Mouse (Mus musculus) embryonic facial prominence, embryonic 13.5 days (tissue): Measurements from ENCODE around the gene Mctp1. TPM values are rescaled to one million over a fixed set of nuclear protein-coding genes. Genes with fewer than 3 reads are reported as not detected.
"Not testable (repeated sequence)": the region's sequence is repeated elsewhere in the genome, so short reads cannot be mapped to it uniquely, and the experiment has no call there.

Experiments
- ATAC-seq: fragments of 200-750 bp; cut with Nextera tagmentation; 2 replicates; pipeline ENCODE4 v1.8.0; 2017; ENCODE audit warnings: low read depth; ENCODE audit not compliant: insufficient number of reproducible peaks, insufficient read depth, low FRiP score, low TSS enrichment
- H3K27ac ChIP-seq: fragments of 300-500 bp; sonication (generic); 2 replicates; pipeline ENCODE4 v1.5.1; 2015; ENCODE audit warnings: moderate library complexity, mild to moderate bottlenecking, inconsistent platforms
- H3K27me3 ChIP-seq: fragments of 300-500 bp; sonication (generic); 2 replicates; pipeline ENCODE4 v1.6.1; 2015; ENCODE audit warnings: mild to moderate bottlenecking, inconsistent platforms
- H3K36me3 ChIP-seq: fragments of 300-500 bp; sonication (generic); 2 replicates; pipeline ENCODE4 v1.6.1; 2015; ENCODE audit warnings: mild to moderate bottlenecking, inconsistent platforms
- H3K4me1 ChIP-seq: fragments of 300-500 bp; sonication (generic); 2 replicates; pipeline ENCODE4 v1.6.1; 2015; ENCODE audit warnings: inconsistent platforms
- H3K4me2 ChIP-seq: fragments of 300-500 bp; sonication (generic); 2 replicates; pipeline ENCODE4 v1.6.1; 2015; ENCODE audit warnings: moderate library complexity, mild to moderate bottlenecking, inconsistent platforms
- H3K4me3 ChIP-seq: fragments of 300-500 bp; sonication (generic); 2 replicates; pipeline ENCODE4 v1.5.1; 2015; ENCODE audit warnings: mild to moderate bottlenecking, inconsistent platforms
- H3K9ac ChIP-seq: fragments of 300-500 bp; sonication (generic); 2 replicates; pipeline ENCODE4 v1.6.1; 2015; ENCODE audit warnings: mild to moderate bottlenecking, inconsistent platforms
- H3K9me3 ChIP-seq: fragments of 300-500 bp; sonication (generic); 2 replicates; pipeline ENCODE4 v1.6.1; 2016; ENCODE audit warnings: inconsistent platforms
- WGBS: fragments of 180-500 bp; shearing (Covaris S2); methylation state at CpG from one replicate; pipeline ENCODE4 v1.1.7; 2015; ENCODE audit warnings: mixed read lengths; 5-methylcytosine and 5-hydroxymethylcytosine counted together
- polyA plus RNA-seq: library from polyadenylated mRNA; unstranded; fragments of >200 nt; fragmentation: Nextera tagmentation; extraction: Ambion mirVana; gene quantifications from 2 replicates; pipeline ENCODE4 v1.2.1, GENCODE M21; 2015

The Mctp1 gene
- polyA plus RNA-seq, 1 experiment from 2014 or later: 0.66 TPM

DNA sequence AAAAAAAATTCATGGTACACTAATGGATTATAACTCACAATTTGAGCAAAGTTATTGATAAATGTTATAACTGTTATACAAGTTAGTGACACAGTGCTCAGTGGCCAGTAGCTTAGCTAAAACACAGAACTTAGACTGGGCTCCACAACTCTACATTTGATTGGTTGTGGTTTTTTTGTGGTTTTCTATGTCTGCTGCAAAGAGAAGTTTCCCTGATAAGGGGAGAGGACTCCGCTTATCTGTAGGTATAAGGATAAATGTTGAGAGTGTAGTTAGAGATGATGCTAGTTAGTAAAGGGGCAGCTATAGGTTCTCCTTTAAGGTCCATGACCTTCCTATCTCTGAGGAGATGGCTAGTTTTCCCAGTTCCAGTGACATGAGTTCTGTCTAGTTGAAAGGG lies 36.7 kb downstream of the Mctp1 start:
- H3K4me2 ChIP-seq: no peak overlapping the region
- H3K9me3 ChIP-seq: no peaks in the 10 kb centered on the region
- no peak overlapping the region for H3K27ac ChIP-seq
- H3K36me3 ChIP-seq: no peaks in the 10 kb centered on the region
- H3K4me1 ChIP-seq: no peaks in the 10 kb centered on the region
- no peak for ATAC-seq
- 85% methylated on average over 1 of the region's 1 CpGs for WGBS
- H3K4me3 ChIP-seq: no peak overlapping the region
- H3K27me3 ChIP-seq: no peaks in the 10 kb centered on the region
- no peak overlapping the region for H3K9ac ChIP-seq

DNA sequence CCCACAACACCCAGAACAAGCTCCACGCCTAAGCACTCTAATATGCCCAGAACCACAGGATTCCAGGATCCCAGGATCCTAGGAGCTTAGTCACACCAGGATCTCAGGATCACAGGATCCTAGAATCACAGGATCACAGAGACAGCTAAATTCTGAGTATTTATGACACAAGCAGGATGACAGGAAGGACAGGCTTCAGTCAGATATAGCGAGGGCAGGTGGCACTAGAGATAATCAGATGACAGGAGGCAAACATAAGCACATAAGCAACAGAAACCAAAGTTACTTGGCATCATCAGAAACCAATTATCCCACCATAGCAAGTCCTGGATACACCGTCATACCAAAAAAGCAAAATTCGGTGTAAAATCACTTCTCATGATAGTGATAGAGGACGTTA lies 37.8 kb downstream of the Mctp1 start:
- Histone ChIP-seq H3K9me3 (no peaks in the 10 kb centered on the region), H3K9ac (no peak overlapping the region), H3K27ac (no peak overlapping the region), H3K4me2 (no peak overlapping the region), H3K36me3 (no peaks in the 10 kb centered on the region), H3K4me1 (no peaks in the 10 kb centered on the region), H3K27me3 (no peaks in the 10 kb centered on the region), H3K4me3 (no peak overlapping the region)
- no peak for ATAC-seq
- WGBS: 86% methylated on average over 5 of the region's 5 CpGs

- Histone ChIP-seq H3K9me3 (no peaks in the 10 kb centered on the region), H3K9ac (no peak overlapping the region), H3K4me3 (no peak overlapping the region), H3K27me3 (no peaks in the 10 kb centered on the region), H3K27ac (no peak overlapping the region), H3K36me3 (no peaks in the 10 kb centered on the region), H3K4me2 (no peak overlapping the region), H3K4me1 (no peaks in the 10 kb centered on the region)
- ATAC-seq: no peak
- 73% methylated on average over 6 of the region's 6 CpGs for WGBS
Measured at GRCm38 (mm10) chr13:76429456-76429855, 45.1 kb downstream of the Mctp1 start.

DNA sequence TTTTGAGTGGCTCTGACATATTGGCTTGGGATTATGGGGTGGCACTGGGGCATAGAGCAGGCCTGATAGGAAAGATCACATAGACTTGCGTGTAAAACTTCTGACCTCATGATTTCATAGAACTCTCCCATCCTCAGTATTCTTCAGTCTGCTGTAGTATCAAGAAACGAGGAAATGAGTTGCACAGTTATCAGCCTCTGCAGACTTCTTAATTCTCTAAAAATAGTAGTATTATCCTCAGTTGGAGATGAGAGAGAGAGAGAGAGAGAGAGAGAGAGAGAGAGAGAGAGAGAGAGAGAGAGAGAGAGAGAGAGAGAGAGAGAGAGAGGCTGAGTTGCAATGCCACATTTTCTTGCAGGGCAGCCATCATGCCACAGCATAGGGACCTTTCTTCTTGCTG lies 45.6 kb downstream of the Mctp1 start:
- Histone ChIP-seq H3K9ac (no peak overlapping the region), H3K9me3 (no peaks in the 10 kb centered on the region), H3K27me3 (no peaks in the 10 kb centered on the region), H3K27ac (no peak overlapping the region), H3K4me2 (no peak overlapping the region), H3K36me3 (no peaks in the 10 kb centered on the region), H3K4me3 (no peak overlapping the region), H3K4me1 (no peaks in the 10 kb centered on the region)
- no peak for ATAC-seq
- 86% methylated on average over 2 of the region's 2 CpGs for WGBS

- no peak overlapping the region for H3K9ac ChIP-seq
- no peak for ATAC-seq
- WGBS: 80% methylated on average over 2 of the region's 2 CpGs
- no peaks in the 10 kb centered on the region for H3K4me1 ChIP-seq
- no peak overlapping the region for H3K4me3 ChIP-seq
- H3K9me3 ChIP-seq: no peaks in the 10 kb centered on the region
- H3K4me2 ChIP-seq: no peak overlapping the region
- H3K27ac ChIP-seq: no peak overlapping the region
- no peaks in the 10 kb centered on the region for H3K36me3 ChIP-seq
- H3K27me3 ChIP-seq: no peaks in the 10 kb centered on the region
Measured at GRCm38 (mm10) chr13:76431946-76432345, 47.6 kb downstream of the Mctp1 start.

GRCm38 (mm10) chr13:76433438-76433837 lies 49.1 kb downstream of the Mctp1 start:
- Histone ChIP-seq H3K27me3 (no peaks in the 10 kb centered on the region), H3K4me3 (no peak overlapping the region), H3K9me3 (no peaks in the 10 kb centered on the region), H3K9ac (no peak overlapping the region), H3K4me1 (no peaks in the 10 kb centered on the region), H3K36me3 (no peaks in the 10 kb centered on the region), H3K4me2 (no peak overlapping the region), H3K27ac (no peak overlapping the region)
- no peak for ATAC-seq
- 75% methylated on average over 4 of the region's 4 CpGs for WGBS

DNA sequence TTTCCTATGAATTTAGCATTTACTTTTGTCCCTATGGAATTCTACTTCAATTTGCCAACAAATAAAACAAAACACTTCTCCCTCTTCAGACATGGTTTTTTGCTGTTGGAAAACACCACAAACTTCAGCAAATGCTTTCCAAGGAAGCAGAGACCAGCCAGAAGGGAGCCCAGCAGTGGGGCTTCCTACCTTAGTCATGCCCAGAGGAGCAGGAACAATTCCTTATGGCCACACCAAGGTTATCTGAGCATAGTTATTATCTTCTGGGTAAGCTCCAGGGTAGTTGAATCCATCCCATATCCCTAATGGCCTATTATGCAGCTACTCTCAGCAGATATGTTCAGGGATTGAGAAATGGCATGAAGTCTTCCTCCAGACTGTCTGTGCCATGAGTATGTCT lies 52.1 kb downstream of the Mctp1 start:
- Histone ChIP-seq H3K9me3 (no peaks in the 10 kb centered on the region), H3K4me3 (no peak overlapping the region), H3K27ac (no peak overlapping the region), H3K36me3 (no peaks in the 10 kb centered on the region), H3K9ac (no peak overlapping the region), H3K4me2 (no peak overlapping the region), H3K4me1 (no peaks in the 10 kb centered on the region), H3K27me3 (no peaks in the 10 kb centered on the region)
- ATAC-seq: no peak

DNA sequence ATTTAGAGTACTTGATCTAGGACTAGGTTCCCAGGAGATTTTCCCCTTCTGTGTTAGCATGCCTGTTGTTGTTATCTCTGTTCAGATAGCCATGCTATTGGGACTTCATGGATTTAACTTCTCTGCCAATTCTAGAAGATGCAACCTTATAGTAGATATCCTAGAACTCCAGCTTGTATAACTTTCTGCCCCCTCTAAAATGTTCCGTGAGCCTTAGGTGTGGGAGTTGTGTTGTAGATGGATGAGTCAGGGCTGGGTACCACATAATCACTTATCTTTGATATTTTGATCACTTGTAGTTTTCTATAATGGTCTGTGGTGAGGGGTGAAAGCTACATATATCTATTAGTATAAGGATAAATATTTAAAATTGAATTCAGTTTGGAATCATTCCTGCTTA lies 54.4 kb downstream of the Mctp1 start:
- Histone ChIP-seq H3K36me3 (no peaks in the 10 kb centered on the region), H3K4me2 (no peak overlapping the region), H3K4me3 (no peak overlapping the region), H3K27ac (no peak overlapping the region), H3K9ac (no peak overlapping the region), H3K4me1 (no peaks in the 10 kb centered on the region), H3K9me3 (no peaks in the 10 kb centered on the region), H3K27me3 (no peaks in the 10 kb centered on the region)
- WGBS: 98% methylated on average over 1 of the region's 1 CpGs
- no peak for ATAC-seq

GRCm38 (mm10) chr13:76446059-76446458 lies 61.7 kb downstream of the Mctp1 start:
- 71% methylated on average over 1 of the region's 1 CpGs for WGBS
- no peak for ATAC-seq

GRCm38 (mm10) chr13:76447528-76447927 lies 63.2 kb downstream of the Mctp1 start:
- Histone ChIP-seq H3K9ac (no peak overlapping the region), H3K27ac (no peak overlapping the region), H3K4me1 (no peaks in the 10 kb centered on the region), H3K4me3 (no peak overlapping the region), H3K27me3 (no peaks in the 10 kb centered on the region), H3K36me3 (no peaks in the 10 kb centered on the region), H3K9me3 (no peaks in the 10 kb centered on the region), H3K4me2 (no peak overlapping the region)
- ATAC-seq: no peak
- WGBS: 76% methylated on average over 1 of the region's 1 CpGs

More at GRCm38 (mm10) chr13:76446059-76446458, 61.7 kb downstream of the Mctp1 start:
- Histone ChIP-seq H3K4me2 (no peak overlapping the region), H3K27me3 (no peaks in the 10 kb centered on the region), H3K9me3 (no peaks in the 10 kb centered on the region), H3K36me3 (no peaks in the 10 kb centered on the region), H3K27ac (no peak overlapping the region), H3K4me1 (no peaks in the 10 kb centered on the region), H3K9ac (no peak overlapping the region), H3K4me3 (no peak overlapping the region)

DNA sequence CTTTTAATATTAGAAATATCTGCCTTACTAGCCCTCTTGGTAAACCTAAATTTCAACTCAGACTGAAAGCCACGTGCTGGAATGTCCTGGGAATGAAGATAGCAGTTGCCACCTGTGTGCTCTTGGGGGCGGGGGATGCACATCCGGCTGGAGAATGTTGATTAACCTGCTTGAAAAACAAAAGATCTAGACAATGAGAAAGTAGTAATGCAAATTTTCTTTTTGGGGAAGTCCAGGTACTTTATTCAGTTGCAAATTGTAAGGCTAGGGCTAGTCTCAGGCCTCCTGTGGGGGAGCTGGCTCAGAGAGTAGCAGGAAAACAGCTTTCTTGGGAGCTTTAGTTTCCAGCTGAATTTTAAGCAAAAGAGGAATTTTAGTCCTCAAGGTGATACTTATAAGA lies 67.2 kb downstream of the Mctp1 start:
- not testable (repeated sequence) for H3K36me3 ChIP-seq, H3K9ac ChIP-seq, H3K4me1 ChIP-seq, H3K9me3 ChIP-seq, H3K4me2 ChIP-seq, ATAC-seq, H3K4me3 ChIP-seq, H3K27ac ChIP-seq, H3K27me3 ChIP-seq
- 77% methylated on average over 3 of the region's 3 CpGs for WGBS

DNA sequence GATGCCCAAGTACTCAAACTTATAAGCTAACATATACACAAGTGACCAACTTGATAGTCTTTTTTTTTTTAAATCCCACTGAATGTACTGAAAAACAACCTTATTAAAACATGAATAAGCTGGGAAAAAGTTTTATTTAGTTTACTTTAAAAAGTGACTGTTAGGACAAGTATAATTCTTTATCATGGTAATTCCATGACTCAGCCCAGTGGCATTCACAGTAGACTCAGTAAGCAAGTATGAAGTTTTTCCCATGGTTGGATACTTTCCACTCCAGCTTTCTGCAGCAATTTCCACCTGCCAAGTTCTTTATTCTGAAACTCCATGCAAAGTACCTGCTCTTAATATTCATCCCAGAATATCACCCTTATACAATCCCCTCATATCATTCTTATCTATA lies 97.3 kb downstream of the Mctp1 start:
- Histone ChIP-seq H3K4me1 (no peaks in the 10 kb centered on the region), H3K27me3 (no peaks in the 10 kb centered on the region), H3K4me2 (no peak overlapping the region), H3K36me3 (no peaks in the 10 kb centered on the region), H3K9me3 (no peaks in the 10 kb centered on the region), H3K4me3 (no peak overlapping the region), H3K9ac (no peak overlapping the region), H3K27ac (no peak overlapping the region)
- ATAC-seq: no peak

GRCm38 (mm10) chr13:76482998-76483397 lies 98.7 kb downstream of the Mctp1 start:
- H3K27ac ChIP-seq: no peak overlapping the region
- H3K27me3 ChIP-seq: no peaks in the 10 kb centered on the region
- H3K4me1 ChIP-seq: no peaks in the 10 kb centered on the region
- WGBS: 74% methylated on average over 2 of the region's 2 CpGs
- no peak overlapping the region for H3K4me3 ChIP-seq
- ATAC-seq: no peak
- no peaks in the 10 kb centered on the region for H3K36me3 ChIP-seq
- no peaks in the 10 kb centered on the region for H3K9me3 ChIP-seq
- no peak overlapping the region for H3K9ac ChIP-seq
- H3K4me2 ChIP-seq: no peak overlapping the region
